Mouse (Mus musculus) heart, embryonic 11.5 days (tissue): ENCODE data around the gene Pgm5. TPM values are rescaled to one million over a fixed set of nuclear protein-coding genes. Genes with fewer than 3 reads are reported as not detected.

Source experiments
- ATAC-seq: fragments of 200-750 bp; cut with Nextera tagmentation; replicated peaks from 2 replicates; pipeline ENCODE4 v1.8.0; 2017; ENCODE audit warnings: moderate library complexity; ENCODE audit not compliant: insufficient number of reproducible peaks, low FRiP score, low TSS enrichment
- H3K27ac ChIP-seq: fragments of 300-500 bp; sonication (generic); 2 replicates; pipeline ENCODE4 v1.5.1; 2014; ENCODE audit warnings: mild to moderate bottlenecking, low read depth, low read length
- H3K27me3 ChIP-seq: fragments of 300-500 bp; sonication (generic); 2 replicates; pipeline ENCODE4 v1.6.1; 2014; ENCODE audit warnings: mild to moderate bottlenecking, low read length, mixed read lengths; ENCODE audit not compliant: control insufficient read depth, insufficient read depth
- H3K36me3 ChIP-seq: fragments of 300-500 bp; sonication (generic); 2 replicates; pipeline ENCODE4 v1.6.1; 2014; ENCODE audit warnings: mild to moderate bottlenecking, low read length, moderate library complexity, mixed read lengths; ENCODE audit not compliant: control insufficient read depth, insufficient read depth
- H3K4me1 ChIP-seq: fragments of 300-500 bp; sonication (generic); 2 replicates; pipeline ENCODE4 v1.6.1; 2014; ENCODE audit warnings: low read length; ENCODE audit not compliant: control insufficient read depth, insufficient read depth
- H3K4me2 ChIP-seq: fragments of 300-500 bp; sonication (generic); 2 replicates; pipeline ENCODE4 v1.6.1; 2014; ENCODE audit warnings: mild to moderate bottlenecking, moderate library complexity
- H3K4me3 ChIP-seq: fragments of 300-500 bp; sonication (generic); 2 replicates; pipeline ENCODE4 v1.5.1; 2014; ENCODE audit warnings: low read depth, low read length
- H3K9ac ChIP-seq: fragments of 300-500 bp; sonication (generic); 2 replicates; pipeline ENCODE4 v1.6.1; 2014; ENCODE audit warnings: mild to moderate bottlenecking, low read depth, low read length, moderate library complexity
- H3K9me3 ChIP-seq: fragments of 300-500 bp; sonication (generic); replicated peaks from 2 replicates; pipeline ENCODE4 v1.6.1; 2016; ENCODE audit warnings: low read length; ENCODE audit not compliant: control insufficient read depth
- WGBS: fragments of 180-500 bp; shearing (Covaris S2); extraction: QIAGEN DNeasy Blood & Tissue Kit; methylation state at CpG from one replicate; pipeline ENCODE4 v1.1.7; 2014; ENCODE audit not compliant: insufficient replicate concordance; 5-methylcytosine and 5-hydroxymethylcytosine counted together
- polyA plus RNA-seq: library from polyadenylated mRNA; unstranded; fragments of >200 nt; fragmentation: Nextera tagmentation; extraction: Ambion mirVana; gene quantifications from 2 replicates; pipeline ENCODE4 v1.2.1, GENCODE M21; 2014

Pgm5 gene
- polyA plus RNA-seq, 1 experiment from 2014 or later = 6.3 TPM

DNA sequence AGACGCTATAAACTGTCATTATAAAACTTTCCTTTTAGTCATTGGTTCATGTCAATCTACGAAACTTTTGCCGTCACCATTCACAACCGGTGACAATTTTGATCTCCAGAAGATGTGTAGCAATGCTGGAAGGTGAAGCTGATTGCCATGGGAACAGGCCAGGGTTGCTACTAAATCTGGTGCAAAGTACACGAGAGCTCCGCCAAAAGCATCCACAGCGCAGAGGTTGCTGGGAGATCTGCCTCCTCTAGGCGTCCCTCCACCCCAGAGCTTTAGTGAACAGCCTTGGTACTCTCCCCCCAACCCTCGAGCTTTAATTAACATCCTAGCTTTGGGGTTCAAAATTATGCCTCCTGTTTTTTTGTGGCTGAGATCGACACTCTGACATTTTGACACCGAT, 195.9 kb downstream of the Pgm5 start:
- Histone ChIP-seq H3K27ac (no peak overlapping the region), H3K9me3 (no peaks in the 10 kb centered on the region), H3K4me2 (no peak overlapping the region), H3K36me3 (no peaks in the 10 kb centered on the region), H3K4me1 (no peaks in the 10 kb centered on the region), H3K9ac (no peak overlapping the region), H3K27me3 (no peaks in the 10 kb centered on the region), H3K4me3 (no peak overlapping the region)
- ATAC-seq = no peak
- 79% methylated on average over 11 of the region's 11 CpGs for WGBS

GRCm38 (mm10) chr19:24662346-24662745, 199.3 kb downstream of the Pgm5 start:
- Histone ChIP-seq H3K4me3 (no peak overlapping the region), H3K9ac (no peak overlapping the region), H3K4me1 (no peaks in the 10 kb centered on the region), H3K27me3 (no peaks in the 10 kb centered on the region), H3K4me2 (no peak overlapping the region), H3K27ac (no peak overlapping the region), H3K36me3 (no peaks in the 10 kb centered on the region), H3K9me3 (no peaks in the 10 kb centered on the region)
- WGBS = 96% methylated on average over 2 of the region's 2 CpGs
- no peak for ATAC-seq

- H3K4me2 ChIP-seq = no peak overlapping the region
- H3K9ac ChIP-seq = no peak overlapping the region
- H3K36me3 ChIP-seq = no peaks in the 10 kb centered on the region
- H3K4me1 ChIP-seq = peaks cover 6% of the 10 kb centered on the region; the same call in 1 of the 2 replicates
- H3K27me3 ChIP-seq = no peaks in the 10 kb centered on the region
- H3K4me3 ChIP-seq = no peak overlapping the region
- 53% methylated on average over 3 of the region's 3 CpGs for WGBS
- no peak overlapping the region for H3K27ac ChIP-seq
- no peak for ATAC-seq
- H3K9me3 ChIP-seq = no peaks in the 10 kb centered on the region
Observed at GRCm38 (mm10) chr19:24656981-24657380, 204.7 kb downstream of the Pgm5 start.

- Histone ChIP-seq H3K4me2 (peak overlapping the region; percentile 33), H3K9me3 (no peaks in the 10 kb centered on the region), H3K27ac (0 out of 2 replicates have a peak overlapping the region, but pooled peaks have one; percentile 7), H3K9ac (no peak overlapping the region), H3K27me3 (no peaks in the 10 kb centered on the region), H3K36me3 (no peaks in the 10 kb centered on the region), H3K4me3 (no peak overlapping the region), H3K4me1 (peaks cover 6% of the 10 kb centered on the region; the same call in 1 of the 2 replicates)
- WGBS = 50% methylated on average over 9 of the region's 9 CpGs
- no peak for ATAC-seq
Observed at GRCm38 (mm10) chr19:24653230-24653799, 208.3 kb downstream of the Pgm5 start.

DNA sequence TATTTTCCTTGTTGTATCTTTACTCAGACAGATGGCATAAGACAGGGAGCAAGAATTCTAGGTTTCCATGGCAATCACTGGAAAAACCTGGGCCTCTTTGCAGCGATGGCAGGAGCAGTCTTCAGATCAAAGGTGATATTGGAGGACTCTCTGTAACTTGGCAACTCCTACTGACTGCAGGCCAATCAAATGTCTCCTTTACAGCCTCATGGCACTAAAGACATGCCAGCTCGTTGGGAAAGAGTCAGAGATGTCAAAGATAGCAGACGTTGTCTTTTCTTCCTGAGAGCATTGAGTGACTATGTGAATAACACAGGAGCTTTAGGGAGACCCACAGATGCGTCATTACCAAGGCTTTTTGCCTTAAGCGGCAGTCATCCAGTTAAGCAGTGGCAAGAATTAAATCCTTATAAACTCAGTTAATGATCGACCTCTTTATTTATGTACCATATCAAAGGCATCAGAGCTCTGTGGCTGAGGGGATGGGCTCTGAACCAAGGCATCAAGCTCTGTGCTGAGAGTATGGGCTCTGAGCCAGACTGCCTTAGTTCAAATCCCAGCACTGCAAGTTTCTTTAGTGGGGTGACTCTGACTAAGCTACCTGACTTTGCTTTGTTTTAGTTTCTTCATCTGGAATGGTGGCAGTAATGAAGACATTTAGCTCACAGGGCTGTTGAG, 209.2 kb downstream of the Pgm5 start:
- WGBS = 49% methylated on average over 6 of the region's 6 CpGs
- no peak overlapping the region for H3K4me3 ChIP-seq
- no peak overlapping the region for H3K9ac ChIP-seq
- H3K27me3 ChIP-seq = no peaks in the 10 kb centered on the region
- H3K36me3 ChIP-seq = no peaks in the 10 kb centered on the region
- H3K27ac ChIP-seq = no peak overlapping the region
- no peak overlapping the region for H3K4me2 ChIP-seq
- peaks cover 6% of the 10 kb centered on the region; the same call in 1 of the 2 replicates for H3K4me1 ChIP-seq
- no peaks in the 10 kb centered on the region for H3K9me3 ChIP-seq
- ATAC-seq = no peak

DNA sequence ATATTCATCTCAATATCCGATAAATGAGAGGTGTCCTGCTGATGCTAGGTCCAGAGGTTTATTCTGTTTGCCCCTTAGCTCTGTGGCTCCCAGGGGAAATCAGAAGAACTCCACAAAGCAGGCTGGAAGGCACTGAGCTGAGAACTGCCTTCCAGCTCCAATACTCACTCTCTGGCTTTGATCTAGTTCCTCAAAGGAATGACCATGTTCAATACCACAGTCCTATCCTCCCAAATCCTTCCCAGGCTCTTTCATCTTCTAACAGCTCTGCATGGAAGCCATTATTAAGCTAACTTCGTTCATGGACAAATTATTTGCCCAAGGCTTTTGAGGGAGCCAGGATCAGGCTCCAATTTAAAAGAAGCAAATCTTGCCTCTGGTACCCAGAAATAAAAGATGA, 210.1 kb downstream of the Pgm5 start:
- Histone ChIP-seq H3K9me3 (no peaks in the 10 kb centered on the region), H3K36me3 (no peaks in the 10 kb centered on the region), H3K9ac (no peak overlapping the region), H3K27ac (no peak overlapping the region), H3K4me1 (peaks cover 6% of the 10 kb centered on the region; the same call in 1 of the 2 replicates), H3K4me2 (no peak overlapping the region), H3K27me3 (no peaks in the 10 kb centered on the region), H3K4me3 (no peak overlapping the region)
- 63% methylated on average over 2 of the region's 2 CpGs for WGBS
- no peak for ATAC-seq

GRCm38 (mm10) chr19:24650428-24650827, 211.2 kb downstream of the Pgm5 start:
- Histone ChIP-seq H3K4me2 (no peak overlapping the region), H3K36me3 (no peaks in the 10 kb centered on the region), H3K27ac (no peak overlapping the region), H3K27me3 (no peaks in the 10 kb centered on the region), H3K9me3 (no peaks in the 10 kb centered on the region), H3K4me1 (peaks cover 6% of the 10 kb centered on the region; the same call in 1 of the 2 replicates), H3K9ac (no peak overlapping the region), H3K4me3 (no peak overlapping the region)
- 82% methylated on average over 8 of the region's 8 CpGs for WGBS
- no peak for ATAC-seq

DNA sequence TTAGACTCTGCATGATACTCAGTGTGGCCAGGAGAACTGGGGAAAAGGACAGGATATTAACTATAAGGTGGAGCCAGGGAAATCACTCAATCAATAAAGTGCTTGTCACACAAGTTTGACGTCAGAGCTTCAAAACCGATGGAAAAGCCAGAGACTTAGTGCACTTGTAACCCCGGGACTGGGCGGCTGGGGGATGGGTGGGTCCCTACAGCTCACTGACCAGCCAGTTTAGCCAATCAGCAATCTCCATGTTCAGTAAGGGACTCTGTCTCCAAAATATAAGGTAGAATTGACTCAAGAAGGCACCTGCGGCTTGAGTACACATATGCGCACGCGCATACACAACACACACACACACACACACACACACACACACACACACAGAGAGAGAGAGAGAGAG, 213.6 kb downstream of the Pgm5 start:
- 81% methylated on average over 8 of the region's 8 CpGs for WGBS
- ATAC-seq = no peak
- H3K4me1 ChIP-seq = no peaks in the 10 kb centered on the region
- H3K9me3 ChIP-seq = no peaks in the 10 kb centered on the region
- H3K27ac ChIP-seq = no peak overlapping the region
- no peaks in the 10 kb centered on the region for H3K27me3 ChIP-seq
- H3K9ac ChIP-seq = no peak overlapping the region
- no peak overlapping the region for H3K4me2 ChIP-seq
- H3K4me3 ChIP-seq = no peak overlapping the region
- no peaks in the 10 kb centered on the region for H3K36me3 ChIP-seq
